Mouse (Mus musculus): Measurements from ENCODE around the gene Hecw1. TPM values are rescaled to one million over a fixed set of nuclear protein-coding genes. Genes with fewer than 3 reads are reported as not detected.

The Hecw1 gene
- 0.34 and 0.42 TPM in 2 replicates for polyA plus RNA-seq (2015; fragmentation: Nextera tagmentation; extraction: Ambion mirVana)

GRCm38 (mm10) chr13:14522906-14523269 is at the start of gene Hecw1:
TSS of gene Hecw1 (minus strand) at chr13:14523228.
- DNase-seq (ENCODE audit: low spot score) (no peak), ATAC-seq (ENCODE audit: low FRiP score, low TSS enrichment) (peak; percentile 63)
- Histone ChIP-seq H3K9ac (ENCODE audit: low read length) (peak within 1 kb of the TSS; percentile 41; the same call in 1 of the 2 replicates), H3K27me3 (ENCODE audit: control insufficient read depth, insufficient read depth, low read length) (no peaks in the 10 kb centered on the region), H3K4me2 (replicated peaks; ENCODE audit: low read depth) (peak within 1 kb of the TSS; percentile 74), H3K4me3 (ENCODE audit: low read depth, low read length) (peak within 1 kb of the TSS; percentile 43), H3K36me3 (ENCODE audit: control insufficient read depth, insufficient read depth, low read length) (no peaks in the 10 kb centered on the region), H3K9me3 (ENCODE audit: control insufficient read depth, low read length) (no peaks in the 10 kb centered on the region), H3K4me1 (replicated peaks; ENCODE audit: control insufficient read depth, insufficient read depth) (no peaks in the 10 kb centered on the region), H3K27ac (replicated peaks) (no peak within 1 kb of the TSS)
- no peak for TF ChIP-seq EP300 (optimal IDR thresholded peaks at IDR 0.05)
- TF ChIP-seq CTCF (IDR thresholded peaks at IDR 0.05; ENCODE audit: low read depth) = no peak
- WGBS = 3% methylated on average over 13 of the region's 15 CpGs

GRCm38 (mm10) chr13:14561336-14561735 is 38.3 kb upstream of the Hecw1 start:
- no peak overlapping the region for H3K4me2 ChIP-seq (replicated peaks; ENCODE audit: low read depth)

GRCm38 (mm10) chr13:14552628-14553027 is 29.6 kb upstream of the Hecw1 start:
- Histone ChIP-seq H3K9ac (ENCODE audit: low read length) (no peak overlapping the region), H3K27ac (replicated peaks) (no peak overlapping the region), H3K9me3 (ENCODE audit: control insufficient read depth, low read length) (no peaks in the 10 kb centered on the region), H3K4me3 (ENCODE audit: low read depth, low read length) (no peak overlapping the region), H3K27me3 (ENCODE audit: control insufficient read depth, insufficient read depth, low read length) (no peaks in the 10 kb centered on the region), H3K36me3 (ENCODE audit: control insufficient read depth, insufficient read depth, low read length) (no peaks in the 10 kb centered on the region), H3K4me1 (replicated peaks; ENCODE audit: control insufficient read depth, insufficient read depth) (no peaks in the 10 kb centered on the region), H3K4me2 (replicated peaks; ENCODE audit: low read depth) (no peak overlapping the region)
- no peak for DNase-seq (ENCODE audit: low spot score)
- 72% methylated on average over 2 of the region's 2 CpGs for WGBS
- TF ChIP-seq EP300 (optimal IDR thresholded peaks at IDR 0.05) (no peak), CTCF (IDR thresholded peaks at IDR 0.05; ENCODE audit: low read depth) (no peak)
- no peak for ATAC-seq (ENCODE audit: low FRiP score, low TSS enrichment)

More at GRCm38 (mm10) chr13:14561336-14561735, 38.3 kb upstream of the Hecw1 start:
- no peak overlapping the region for H3K4me3 ChIP-seq (ENCODE audit: low read depth, low read length)
- H3K27ac ChIP-seq (replicated peaks) = no peak overlapping the region
- ATAC-seq (ENCODE audit: low FRiP score, low TSS enrichment) (no peak), DNase-seq (ENCODE audit: low spot score) (no peak)
- no peaks in the 10 kb centered on the region for H3K36me3 ChIP-seq (ENCODE audit: control insufficient read depth, insufficient read depth, low read length)
- WGBS = 87% methylated on average over 1 of the region's 1 CpGs
- no peak for TF ChIP-seq EP300 (optimal IDR thresholded peaks at IDR 0.05)
- H3K4me1 ChIP-seq (replicated peaks; ENCODE audit: control insufficient read depth, insufficient read depth) = no peaks in the 10 kb centered on the region
- no peak overlapping the region for H3K9ac ChIP-seq (ENCODE audit: low read length)
- no peaks in the 10 kb centered on the region for H3K9me3 ChIP-seq (ENCODE audit: control insufficient read depth, low read length)
- no peaks in the 10 kb centered on the region for H3K27me3 ChIP-seq (ENCODE audit: control insufficient read depth, insufficient read depth, low read length)

GRCm38 (mm10) chr13:14542860-14543259 is 19.8 kb upstream of the Hecw1 start:
- TF ChIP-seq CTCF (IDR thresholded peaks at IDR 0.05; ENCODE audit: low read depth) = no peak
- TF ChIP-seq EP300 (optimal IDR thresholded peaks at IDR 0.05) = no peak
- DNase-seq (ENCODE audit: low spot score) = no peak

GRCm38 (mm10) chr13:14522128-14522905 is 711 bp downstream of the Hecw1 start:
- WGBS = 1% methylated on average over 34 of the region's 38 CpGs
- Histone ChIP-seq H3K27me3 (ENCODE audit: control insufficient read depth, insufficient read depth, low read length) (no peaks in the 10 kb centered on the region), H3K4me1 (replicated peaks; ENCODE audit: control insufficient read depth, insufficient read depth) (no peaks in the 10 kb centered on the region), H3K4me3 (ENCODE audit: low read depth, low read length) (peak overlapping the region; percentile 43), H3K4me2 (replicated peaks; ENCODE audit: low read depth) (peak overlapping the region; percentile 74), H3K27ac (replicated peaks) (no peak overlapping the region), H3K9ac (ENCODE audit: low read length) (peak overlapping the region; percentile 41; the same call in 1 of the 2 replicates), H3K36me3 (ENCODE audit: control insufficient read depth, insufficient read depth, low read length) (no peaks in the 10 kb centered on the region), H3K9me3 (ENCODE audit: control insufficient read depth, low read length) (no peaks in the 10 kb centered on the region)
- peak; percentile 20 for DNase-seq (ENCODE audit: low spot score)
- TF ChIP-seq CTCF (IDR thresholded peaks at IDR 0.05; ENCODE audit: low read depth) = no peak
- no peak for TF ChIP-seq EP300 (optimal IDR thresholded peaks at IDR 0.05)
- ATAC-seq (ENCODE audit: low FRiP score, low TSS enrichment) = peak; percentile 71

More at GRCm38 (mm10) chr13:14542860-14543259, 19.8 kb upstream of the Hecw1 start:
- Histone ChIP-seq H3K4me1 (replicated peaks; ENCODE audit: control insufficient read depth, insufficient read depth) (no peaks in the 10 kb centered on the region), H3K27me3 (ENCODE audit: control insufficient read depth, insufficient read depth, low read length) (no peaks in the 10 kb centered on the region), H3K4me3 (ENCODE audit: low read depth, low read length) (no peak overlapping the region), H3K27ac (replicated peaks) (no peak overlapping the region), H3K36me3 (ENCODE audit: control insufficient read depth, insufficient read depth, low read length) (no peaks in the 10 kb centered on the region), H3K4me2 (replicated peaks; ENCODE audit: low read depth) (no peak overlapping the region), H3K9me3 (ENCODE audit: control insufficient read depth, low read length) (no peaks in the 10 kb centered on the region), H3K9ac (ENCODE audit: low read length) (no peak overlapping the region)
- 71% methylated on average over 5 of the region's 5 CpGs for WGBS
- no peak for ATAC-seq (ENCODE audit: low FRiP score, low TSS enrichment)

- H3K4me2 ChIP-seq (replicated peaks; ENCODE audit: low read depth) = peak overlapping the region; percentile 74
- ATAC-seq (ENCODE audit: low FRiP score, low TSS enrichment) = no peak
Measured at GRCm38 (mm10) chr13:14521746-14522127, 1.3 kb downstream of the Hecw1 start.

More at GRCm38 (mm10) chr13:14521746-14522127, 1.3 kb downstream of the Hecw1 start:
- Histone ChIP-seq H3K36me3 (ENCODE audit: control insufficient read depth, insufficient read depth, low read length) (no peaks in the 10 kb centered on the region), H3K27ac (replicated peaks) (no peak overlapping the region), H3K27me3 (ENCODE audit: control insufficient read depth, insufficient read depth, low read length) (no peaks in the 10 kb centered on the region), H3K4me1 (replicated peaks; ENCODE audit: control insufficient read depth, insufficient read depth) (no peaks in the 10 kb centered on the region), H3K4me3 (ENCODE audit: low read depth, low read length) (peak overlapping the region; percentile 43), H3K9me3 (ENCODE audit: control insufficient read depth, low read length) (no peaks in the 10 kb centered on the region), H3K9ac (ENCODE audit: low read length) (0 out of 2 replicates have a peak overlapping the region, but pooled peaks have one; percentile 4)
- no peak for TF ChIP-seq EP300 (optimal IDR thresholded peaks at IDR 0.05)
- no peak for TF ChIP-seq CTCF (IDR thresholded peaks at IDR 0.05; ENCODE audit: low read depth)
- no peak for DNase-seq (ENCODE audit: low spot score)
- WGBS = 14% methylated on average over 4 of the region's 4 CpGs
